Mouse (Mus musculus) olfactory bulb, adult 2 months (tissue): Measurements from ENCODE around the gene Traf7.

Experiments used
- CTCF ChIP-seq: fragments of 200-500 bp; IDR thresholded peaks from 2 replicates; pipeline ENCODE4 v1.5.1; 2012; ENCODE audit warnings: low read depth, mild to moderate bottlenecking, low read length, moderate library complexity; ENCODE audit not compliant: insufficient read depth
- POLR2A ChIP-seq: fragments of 200-500 bp; IDR thresholded peaks from 2 replicates; pipeline ENCODE4 v1.6.1; 2012; ENCODE audit warnings: mild to moderate bottlenecking, low read depth, low read length, moderate library complexity; ENCODE audit not compliant: insufficient read depth

DNA sequence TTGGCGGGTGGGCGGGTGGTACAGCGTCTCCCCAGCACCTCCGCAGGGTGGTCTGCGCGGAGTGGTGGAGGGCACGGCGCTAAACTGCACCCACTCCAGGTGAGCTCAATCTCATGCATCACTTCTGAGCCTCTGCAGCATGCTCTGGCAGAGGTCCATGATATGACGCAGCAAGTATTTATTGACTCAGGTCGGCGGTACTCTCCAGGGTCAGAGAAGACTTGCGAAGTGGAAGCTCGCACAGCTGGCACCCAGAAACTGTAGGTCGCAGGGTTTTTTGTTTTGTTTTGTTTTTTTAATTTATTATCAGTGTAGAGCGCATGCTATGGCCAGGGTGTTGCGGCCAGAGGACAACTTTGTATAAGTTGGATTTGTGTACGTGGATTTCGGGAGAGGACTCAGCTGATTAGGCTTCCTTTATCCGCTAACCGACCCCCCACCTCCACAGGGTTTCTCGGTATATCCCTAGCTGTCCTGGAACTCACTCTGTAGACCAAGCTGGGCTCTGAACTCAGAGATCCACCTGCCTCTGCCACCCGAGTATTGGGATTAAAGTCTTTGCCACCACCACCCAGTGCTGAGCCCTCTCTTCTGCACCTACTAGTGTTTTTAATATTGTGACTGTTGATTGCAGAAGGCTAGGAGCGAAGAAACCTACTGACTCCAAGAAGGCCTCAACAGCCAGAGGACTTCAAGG, 21.3 kb upstream of the Traf7 start:
- TF ChIP-seq CTCF, result no peak
- no peak for TF ChIP-seq POLR2A
